Mouse (Mus musculus) myocyte (in vitro differentiated cells): Measurements from ENCODE around the gene Acss1.

Experiments
- CEBPB ChIP-seq: IDR thresholded peaks from 2 replicates; pipeline ENCODE4 v1.6.1; 2011; ENCODE audit warnings: mild to moderate bottlenecking, moderate library complexity; ENCODE audit not compliant: poor library complexity, insufficient read depth, severe bottlenecking
- E2F4 ChIP-seq: IDR thresholded peaks from one replicate; pipeline ENCODE4 v1.6.1; 2011; ENCODE audit warnings: mild to moderate bottlenecking, control low read depth, moderate library complexity; ENCODE audit not compliant: insufficient read depth
- MAX ChIP-seq: IDR thresholded peaks from one replicate; pipeline ENCODE4 v1.6.1; 2011; ENCODE audit warnings: low read depth, mild to moderate bottlenecking, control low read depth
- POLR2A ChIP-seq: IDR thresholded peaks from one replicate; pipeline ENCODE4 v1.6.1; 2011; ENCODE audit warnings: low read depth, mild to moderate bottlenecking, control low read depth, moderate library complexity; ENCODE audit not compliant: insufficient read length
- POLR2AphosphoS2 ChIP-seq: IDR thresholded peaks from one replicate; pipeline ENCODE4 v1.6.1; 2011; ENCODE audit warnings: low read depth, control low read depth; ENCODE audit not compliant: insufficient read length
- SRF ChIP-seq: IDR thresholded peaks from one replicate; pipeline ENCODE4 v1.6.1; 2011; ENCODE audit warnings: low read depth; ENCODE audit not compliant: control insufficient read depth, insufficient read length
- TCF12 ChIP-seq: IDR thresholded peaks from one replicate; pipeline ENCODE4 v1.6.1; 2011; ENCODE audit warnings: mild to moderate bottlenecking, control low read depth; ENCODE audit not compliant: poor library complexity, insufficient read depth, severe bottlenecking

- TF ChIP-seq POLR2AphosphoS2 (no peak), POLR2A (no peak), E2F4 (no peak), MAX (no peak), CEBPB (no peak), SRF (no peak), TCF12 (no peak)
Measured at GRCm38 (mm10) chr2:150690216-150690615, 21.9 kb upstream of the Acss1 start.
